Mouse (Mus musculus) left cerebral cortex, adult 2 months (tissue): ENCODE results near the gene Eif2b3. TPM values are rescaled to one million over a fixed set of nuclear protein-coding genes. Genes with fewer than 3 reads are reported as not detected.

Source experiments
- DNase-seq, 2 experiments: peaks; one replicate each; pipeline ENCODE4 v3.0.0; 2021 to 2022; ENCODE audit warnings: low spot score in 2 of 2, mixed read lengths in 1 of 2; ENCODE audit errors: extremely low spot score in 1 of 2
- H3K27ac ChIP-seq: fragments of 200-600 bp; 2 replicates; pipeline ENCODE4 v1.8.1; 2022
- H3K4me3 ChIP-seq: fragments of 200-600 bp; 2 replicates; pipeline ENCODE4 v1.8.1; 2022
- CTCF ChIP-seq: fragments of 200-600 bp; IDR thresholded peaks from 2 replicates; pipeline ENCODE4 v1.8.1; 2022; ENCODE audit warnings: antibody characterized with exemption, mild to moderate bottlenecking, moderate library complexity
- intact Hi-C: fragments of 180-260 bp; cut with DNase I; formaldehyde crosslinking; loops from one replicate; pipeline ENCODE4 v1.15.1; 2025
- total RNA-seq, 2 experiments: library from RNA; stranded (reverse); gene quantifications; 2 replicates each; pipeline ENCODE4 v1.2.3; 2021

Gene Eif2b3
- total RNA-seq, 2 experiments from 2014 or later = 14.8 to 21.3 TPM

DNA sequence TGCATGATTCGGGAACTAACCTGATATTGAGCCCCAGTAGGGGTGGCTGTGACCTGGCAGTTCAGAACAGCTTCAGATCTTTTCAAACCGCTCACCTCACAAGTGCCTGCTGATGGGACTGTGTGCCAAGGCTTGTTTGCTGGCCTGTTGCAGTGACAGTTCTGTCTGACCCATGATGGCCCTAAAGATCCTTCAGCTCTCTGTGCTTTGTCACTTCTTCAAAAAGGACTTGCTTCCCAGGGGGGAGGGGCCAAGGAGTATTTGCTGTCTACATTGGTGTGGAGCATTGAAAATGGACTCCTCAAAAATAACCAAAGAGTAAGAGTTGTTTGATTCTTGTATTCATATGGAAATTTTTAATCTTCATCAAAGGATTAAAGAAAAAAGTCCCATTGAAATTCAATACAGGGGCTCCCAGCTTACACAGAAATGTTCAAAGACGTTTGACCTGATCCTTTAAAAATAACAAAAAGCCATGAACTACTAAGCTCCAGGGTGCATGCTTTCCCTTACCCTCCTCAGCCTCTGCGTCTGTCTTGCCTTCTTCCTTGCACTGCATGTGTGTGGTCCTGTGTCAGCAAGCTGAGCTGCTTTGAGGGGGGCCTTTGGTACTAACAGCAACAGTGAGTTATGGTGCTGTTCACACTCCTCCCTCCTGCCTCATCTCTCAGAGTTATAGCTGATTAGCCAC lies 43.6 kb downstream of the Eif2b3 start:
- no peak overlapping the region for H3K4me3 ChIP-seq
- no peak overlapping the region for H3K27ac ChIP-seq
- no peak for DNase-seq
- intact Hi-C loops = no loop called here
- no peak for TF ChIP-seq CTCF

DNA sequence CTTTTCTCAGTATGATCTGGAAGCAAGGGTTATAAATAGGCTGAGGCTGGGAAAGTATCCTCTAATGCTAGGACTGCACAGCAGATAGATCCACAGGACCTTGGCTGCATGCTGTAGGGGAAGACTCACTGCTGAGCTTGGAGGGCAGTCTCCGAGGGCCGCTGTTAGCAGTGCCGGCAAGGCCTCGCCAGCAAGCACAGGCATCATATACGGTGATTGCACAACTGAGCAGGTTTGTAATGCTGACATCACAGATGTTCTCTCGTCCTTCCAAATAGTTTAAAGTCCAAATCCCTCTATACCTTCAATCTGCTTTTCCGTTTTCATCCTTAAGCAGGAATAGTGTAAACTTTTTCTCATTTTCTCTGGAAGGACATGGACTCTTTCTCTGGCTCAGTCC lies 48.8 kb downstream of the Eif2b3 start:
- Histone ChIP-seq H3K27ac (no peak overlapping the region), H3K4me3 (no peak overlapping the region)
- no peak for TF ChIP-seq CTCF

DNA sequence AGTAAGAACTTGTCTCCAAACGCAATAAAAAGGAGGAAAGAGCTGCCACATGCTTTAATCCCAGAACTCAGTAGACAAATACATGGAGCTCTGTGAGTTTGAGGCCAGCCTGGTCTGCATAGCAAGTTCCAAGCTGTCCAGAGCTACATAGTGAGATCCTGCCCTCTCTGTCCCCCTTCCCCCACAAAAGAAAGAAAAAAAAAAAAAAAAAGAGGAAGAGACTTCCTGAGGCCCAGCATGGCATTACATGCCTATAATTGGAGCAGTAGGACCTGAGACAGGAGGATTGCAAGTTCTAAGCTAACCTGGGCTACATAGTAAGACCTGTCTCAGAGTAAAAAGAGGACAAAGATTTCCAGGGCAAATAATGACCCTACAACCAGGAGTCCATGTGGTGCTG lies 50.4 kb downstream of the Eif2b3 start:
- H3K4me3 ChIP-seq = no peak overlapping the region
- H3K27ac ChIP-seq = no peak overlapping the region
- no peak for DNase-seq
- no peak for TF ChIP-seq CTCF
- intact Hi-C loops = no loop called here

More for the DNA sequence above, 48.8 kb downstream of the Eif2b3 start:
- intact Hi-C loops = no loop called here
- DNase-seq = no peak

DNA sequence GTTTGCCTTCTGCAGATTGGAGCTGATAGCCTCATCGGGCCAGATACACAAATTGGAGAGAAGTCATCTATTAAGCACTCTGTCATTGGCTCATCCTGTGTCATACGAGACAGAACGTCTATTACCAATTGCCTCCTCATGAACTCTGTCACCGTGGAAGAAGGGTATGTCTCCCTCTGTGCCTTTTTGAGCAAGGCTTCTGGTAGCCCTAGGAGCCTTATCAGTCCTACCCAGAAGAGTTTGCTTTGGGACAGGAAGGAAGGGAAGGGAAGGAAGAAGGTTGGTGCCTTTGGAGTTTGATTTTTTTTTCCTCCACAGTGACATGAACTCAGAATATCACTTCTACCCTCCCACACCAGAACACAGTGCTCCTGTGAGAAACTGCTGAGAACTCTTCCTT lies 51.4 kb downstream of the Eif2b3 start:
- TF ChIP-seq CTCF = no peak
- intact Hi-C loops = no loop called here
- no peak for DNase-seq
- Histone ChIP-seq H3K27ac (no peak overlapping the region), H3K4me3 (no peak overlapping the region)

DNA sequence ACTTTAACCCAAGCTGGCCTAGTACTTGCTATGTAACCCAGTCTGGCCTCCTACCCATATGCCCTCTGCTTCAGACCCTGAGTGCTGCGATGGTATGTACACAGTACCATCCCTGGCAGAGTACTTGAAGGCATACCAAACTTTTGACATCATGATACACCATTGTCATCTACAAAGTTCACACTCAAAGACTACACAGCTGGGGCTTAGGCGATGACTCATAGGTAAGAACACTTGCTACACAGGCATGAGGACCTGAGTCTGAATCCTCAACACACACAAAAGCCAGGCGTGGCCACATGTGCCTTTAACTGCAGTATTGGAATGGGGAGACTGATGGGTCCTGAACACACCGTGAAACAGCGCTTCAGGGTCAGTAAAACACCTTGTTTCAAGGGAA lies 52.0 kb downstream of the Eif2b3 start:
- TF ChIP-seq CTCF = no peak
- H3K27ac ChIP-seq = no peak overlapping the region
- H3K4me3 ChIP-seq = no peak overlapping the region
- DNase-seq = no peak
- intact Hi-C loops = no loop called here

DNA sequence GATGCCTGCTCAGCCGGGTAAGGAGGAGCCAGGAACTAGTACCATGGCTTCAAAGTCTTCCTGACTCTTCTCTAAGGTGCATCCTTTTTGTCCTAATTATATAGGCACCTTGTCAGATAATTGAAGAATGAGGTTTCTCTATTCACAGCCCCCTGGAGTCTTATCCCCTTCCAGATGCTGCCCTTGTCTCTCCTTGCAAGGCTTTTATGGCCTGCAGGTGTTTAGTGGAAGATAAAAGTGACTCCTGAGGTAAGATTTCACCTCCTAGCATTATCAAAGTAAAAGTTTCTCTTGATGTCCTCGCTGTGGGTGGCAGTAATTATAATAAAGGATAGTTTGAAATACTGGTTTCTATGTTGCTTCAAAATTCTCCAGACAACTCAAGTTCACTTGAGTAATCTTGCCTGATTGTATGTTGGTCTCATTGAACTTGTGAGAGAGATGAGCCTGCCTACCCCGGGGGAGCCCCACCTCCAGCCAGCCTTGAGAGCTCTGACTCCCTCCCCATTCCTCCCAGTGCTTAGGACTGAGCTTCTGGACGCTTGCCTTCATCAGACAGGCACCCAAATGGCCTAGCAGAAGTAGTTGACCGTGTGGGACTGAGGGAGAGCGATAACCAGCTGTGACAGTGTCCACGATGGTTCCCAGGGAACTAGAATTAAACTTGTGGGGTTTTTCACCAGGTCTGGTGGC lies 68.9 kb downstream of the Eif2b3 start:
- intact Hi-C loops = no loop called here
- no peak overlapping the region for H3K4me3 ChIP-seq
- no peak for TF ChIP-seq CTCF
- no peak for DNase-seq
- H3K27ac ChIP-seq = no peak overlapping the region

DNA sequence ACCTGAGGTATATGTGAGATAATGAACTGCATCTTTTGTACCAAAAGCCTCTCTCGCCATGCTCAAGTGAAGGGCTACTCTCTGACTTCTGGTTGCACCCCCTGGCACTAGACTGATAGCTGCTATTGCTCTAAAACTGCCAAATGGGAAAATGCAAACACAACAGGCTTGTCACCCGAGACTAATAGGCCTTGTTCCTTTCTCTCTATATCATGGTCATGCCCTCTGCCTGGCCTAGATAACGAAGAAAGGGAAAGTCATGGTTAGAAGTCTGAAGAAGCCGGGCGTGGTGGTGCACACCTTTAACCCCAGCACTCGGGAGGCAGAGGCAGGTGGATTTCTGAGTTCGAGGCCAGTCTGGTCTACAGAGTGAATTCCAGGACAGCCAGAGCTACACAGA lies 71.4 kb downstream of the Eif2b3 start:
- intact Hi-C loops = no loop called here
- TF ChIP-seq CTCF = no peak
- DNase-seq = no peak
- H3K4me3 ChIP-seq = no peak overlapping the region
- H3K27ac ChIP-seq = no peak overlapping the region

DNA sequence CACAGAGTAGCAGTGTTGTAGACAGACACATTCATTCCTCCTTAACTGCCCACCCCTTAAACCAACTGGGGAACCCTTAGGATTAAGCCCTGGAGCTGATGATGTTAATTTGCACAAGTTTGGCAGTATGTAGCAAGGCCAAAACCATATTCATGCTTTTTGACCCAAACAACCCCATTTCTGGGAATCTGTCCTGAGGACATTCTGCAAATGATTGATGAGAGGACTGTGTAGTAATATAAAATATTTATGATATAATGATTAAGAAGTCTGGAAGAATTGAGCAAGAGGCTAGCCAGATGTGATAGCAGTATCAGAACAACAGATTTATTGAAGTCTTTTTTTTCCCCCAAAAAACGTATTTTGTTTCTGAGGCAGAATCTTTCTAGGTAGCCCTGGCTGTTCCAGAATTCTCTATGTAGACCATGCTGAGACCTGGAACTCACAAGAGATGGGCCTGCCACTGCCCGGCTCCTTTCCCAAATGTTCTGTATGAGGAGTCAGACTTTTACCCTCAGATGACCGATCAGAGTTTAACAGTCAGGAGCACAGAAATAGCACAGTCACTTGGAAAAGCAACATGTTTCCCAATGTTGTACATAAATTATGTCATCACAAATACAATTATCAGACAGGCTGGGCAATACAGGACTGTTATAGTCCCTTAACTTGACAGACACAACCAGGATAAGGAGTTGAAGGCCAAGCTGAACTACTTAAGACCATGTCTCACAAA lies 75.6 kb downstream of the Eif2b3 start:
- no peak for TF ChIP-seq CTCF
- Histone ChIP-seq H3K27ac (no peak overlapping the region), H3K4me3 (no peak overlapping the region)
- no peak for DNase-seq
- intact Hi-C loops = no loop called here

DNA sequence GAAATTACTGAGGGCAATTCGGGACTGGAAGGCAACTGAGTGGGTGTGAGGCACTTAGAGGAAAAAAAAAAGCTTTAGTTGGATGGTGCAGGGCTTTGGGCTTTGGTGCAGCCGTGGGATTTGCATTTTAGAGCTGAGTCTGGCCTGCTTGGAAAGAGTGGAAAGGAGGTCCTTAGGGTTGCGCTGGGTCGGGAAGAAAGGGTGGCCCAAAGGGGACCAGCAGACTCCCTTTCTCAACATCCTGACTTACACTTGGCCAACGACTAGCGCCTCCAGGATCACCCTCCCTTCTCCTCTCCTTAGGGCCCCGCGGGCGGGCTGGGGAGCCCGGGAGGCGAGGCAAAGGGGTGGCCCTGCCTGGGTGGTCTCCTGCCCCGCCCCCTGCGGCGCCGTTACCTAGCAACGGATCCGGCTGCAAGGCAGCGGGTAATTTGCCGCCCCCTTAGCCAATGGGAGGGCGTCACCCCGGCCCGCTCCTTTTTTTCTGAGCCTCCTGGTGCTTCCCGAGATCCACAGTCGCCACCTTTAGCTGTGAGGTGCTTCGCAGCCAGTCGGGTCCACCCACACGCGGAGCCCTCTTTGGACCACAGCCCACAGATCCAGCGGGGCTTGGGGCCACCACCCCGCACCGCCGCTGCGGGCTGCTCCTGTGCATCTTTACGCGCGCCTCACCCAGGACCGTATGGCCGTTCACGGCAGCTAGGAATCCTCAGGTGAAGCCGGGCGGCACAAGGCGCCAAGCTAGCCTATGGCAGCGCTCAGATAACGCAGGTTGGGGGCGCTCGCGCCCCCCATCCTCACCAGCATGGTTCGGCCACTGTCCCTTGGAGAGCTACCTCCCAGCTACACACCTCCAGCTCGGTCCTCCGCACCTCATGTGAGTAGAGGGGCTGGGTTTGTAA lies 76.6 kb downstream of the Eif2b3 start, which contains the start of gene Ptch2:
Gene Ptch2 (plus strand): TSS at position 525 of the 902 bp plus-strand sequence.
- no peak; the same call in 1 of the 2 replicates for TF ChIP-seq CTCF
- intact Hi-C loops = no loop called here
- Histone ChIP-seq H3K4me3 (peak within 1 kb of the TSS; percentile 58), H3K27ac (no peak within 1 kb of the TSS)
- peak; percentile 22 to 52 for DNase-seq

DNA sequence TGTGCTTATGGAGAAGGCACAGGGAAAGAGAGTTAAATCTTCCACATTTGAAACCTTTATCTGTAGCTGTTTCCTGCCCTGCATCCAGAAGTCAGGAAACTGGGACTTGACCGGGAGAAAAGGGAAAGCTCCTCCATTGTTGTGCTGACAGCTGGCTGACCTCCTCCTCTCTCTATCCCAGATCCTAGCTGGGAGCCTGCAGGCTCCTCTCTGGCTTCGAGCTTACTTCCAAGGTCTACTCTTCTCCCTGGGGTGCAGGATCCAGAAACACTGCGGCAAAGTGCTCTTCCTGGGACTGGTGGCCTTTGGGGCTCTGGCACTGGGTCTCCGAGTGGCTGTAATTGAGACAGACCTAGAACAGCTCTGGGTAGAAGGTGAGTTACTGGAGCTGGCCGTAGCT lies 77.5 kb downstream of the Eif2b3 start:
- no peak overlapping the region for H3K27ac ChIP-seq
- H3K4me3 ChIP-seq = peak overlapping the region; percentile 58
- intact Hi-C loops = no loop called here
- no peak for DNase-seq
- no peak for TF ChIP-seq CTCF

DNA sequence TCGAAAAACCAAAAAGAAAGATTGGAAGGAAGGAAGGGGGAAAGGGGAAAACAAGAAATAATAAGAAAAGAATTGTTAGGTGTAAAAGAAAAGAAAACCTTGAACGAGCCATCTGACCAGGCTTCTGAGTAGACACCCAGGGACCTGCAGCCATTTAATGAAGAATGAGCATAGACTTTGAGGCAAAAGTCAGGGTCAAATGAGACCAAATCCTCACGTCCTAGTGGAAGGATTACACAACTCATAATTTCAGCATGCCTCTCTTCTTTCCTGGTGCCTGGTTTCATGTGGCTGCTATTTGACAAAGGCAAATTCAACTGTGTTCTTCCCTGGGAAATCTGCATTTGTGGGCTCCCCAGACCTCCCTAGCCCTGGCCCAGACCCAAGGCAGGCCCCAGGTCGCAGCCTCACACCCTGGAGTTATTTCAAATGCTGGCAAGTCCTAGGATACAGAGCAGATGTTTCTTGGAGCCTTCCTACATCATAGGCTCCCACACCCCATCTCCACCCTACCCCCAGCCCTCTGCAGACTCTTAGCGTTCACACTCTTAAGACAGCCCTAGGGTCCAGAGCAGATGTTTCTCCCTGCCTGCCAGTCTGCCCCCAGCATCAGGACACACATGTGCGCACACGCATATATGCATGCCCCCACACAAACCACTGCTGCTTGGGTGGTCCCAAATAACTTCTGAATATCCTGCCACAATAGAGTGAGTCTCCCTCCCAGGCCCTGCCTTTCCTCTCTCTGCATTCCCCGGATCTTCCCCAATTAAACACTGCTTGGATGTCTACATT lies 79.0 kb downstream of the Eif2b3 start:
- no peak overlapping the region for H3K27ac ChIP-seq
- no peak overlapping the region for H3K4me3 ChIP-seq
- no peak for DNase-seq
- TF ChIP-seq CTCF = no peak
- intact Hi-C loops = no loop called here
